In genomic region chr16:22428853-22429341, GRCm38 (mm10) we compare ENCODE assay signal across 8 mouse cellular contexts. TPM values are rescaled to one million over a fixed set of nuclear protein-coding genes. Genes with fewer than 3 reads are reported as not detected.
DNase-seq lines count a peak whose midpoint lies in the region; ATAC-seq and TF ChIP-seq lines count a peak whose summit lies in the region.

No protein-coding gene starts in this region.

- peak; percentile 92 for ATAC-seq in intestine, postnatal 0 days

- 2% methylated on average over 9 of the region's 9 CpGs for WGBS in embryonic facial prominence, embryonic 10.5 days
- WGBS in intestine, postnatal 0 days: 7% methylated on average over 9 of the region's 9 CpGs

- H3K4me1 ChIP-seq in embryonic facial prominence, embryonic 10.5 days: peaks cover 44% of the 10 kb centered on the region
- H3K4me1 ChIP-seq in intestine, postnatal 0 days (replicated peaks; ENCODE audit: control insufficient read depth, insufficient read depth, low read length): 0 out of 2 replicates have a peak, but pooled peaks cover 4% of the 10 kb centered on the region

- TF ChIP-seq CTCF in intestine, postnatal 0 days (IDR thresholded peaks at IDR 0.05; ENCODE audit: low read depth): peak; percentile 66

- peaks cover 37% of the 10 kb centered on the region for H3K36me3 ChIP-seq in embryonic facial prominence, embryonic 10.5 days (replicated peaks)
- no peaks in the 10 kb centered on the region for H3K36me3 ChIP-seq in intestine, postnatal 0 days (ENCODE audit: control insufficient read depth, insufficient read depth)

- peak; percentile 62 to 78 for DNase-seq in adrenal gland, postnatal 36 days
- peak; percentile 89 for DNase-seq in embryonic facial prominence, embryonic 10.5 days (ENCODE audit: low spot score)
- DNase-seq in heart, adult 11 months: peak; percentile 98
- peak; percentile 73 to 84 for DNase-seq in left cerebral cortex, adult 9 months (ENCODE audit: low spot score in 2 of 2)
- peak; percentile 89 for DNase-seq in lung, postnatal 36 days
- peak; percentile 68 to 80 for DNase-seq in right cerebral cortex, postnatal 36 days (ENCODE audit: low spot score in 2 of 2)
- no peak for DNase-seq in c-Kit-positive CD71-positive TER-119-positive erythroid progenitor cells, embryonic 14.5 days (ENCODE audit: low spot score)

- H3K9ac ChIP-seq in intestine, postnatal 0 days (ENCODE audit: low read depth, low read length): no peak overlapping the region

- no peaks in the 10 kb centered on the region for H3K9me3 ChIP-seq in embryonic facial prominence, embryonic 10.5 days
- no peaks in the 10 kb centered on the region for H3K9me3 ChIP-seq in intestine, postnatal 0 days (ENCODE audit: control insufficient read depth)

- peak overlapping the region; percentile 59 for H3K4me2 ChIP-seq in intestine, postnatal 0 days (replicated peaks; ENCODE audit: low read depth)

- H3K27ac ChIP-seq in embryonic facial prominence, embryonic 10.5 days (replicated peaks): peak overlapping the region; percentile 81
- H3K27ac ChIP-seq in intestine, postnatal 0 days (ENCODE audit: low read depth, low read length): no peak overlapping the region

- H3K27me3 ChIP-seq in embryonic facial prominence, embryonic 10.5 days (replicated peaks; ENCODE audit: low read depth, poor library complexity, severe bottlenecking): peaks cover 19% of the 10 kb centered on the region
- no peaks in the 10 kb centered on the region for H3K27me3 ChIP-seq in intestine, postnatal 0 days (replicated peaks; ENCODE audit: control insufficient read depth, insufficient read depth, low read length)

- H3K4me3 ChIP-seq in embryonic facial prominence, embryonic 10.5 days: peak overlapping the region; percentile 44
- H3K4me3 ChIP-seq in intestine, postnatal 0 days (ENCODE audit: low read depth, low read length): peak overlapping the region; percentile 6; the same call in 1 of the 2 replicates

RNA-seq across cellular contexts. Expression of gene Etv5, which starts 10.6 kb away (rescaled TPM):
- total RNA-seq in adrenal gland, postnatal 36 days (2021): 10 to 100 TPM; 29.7 to 33.3 TPM
- 56.2 and 56.7 TPM in 2 replicates for polyA plus RNA-seq in embryonic facial prominence, embryonic 10.5 days (2016; fragmentation: Nextera tagmentation; extraction: Ambion mirVana)
- polyA plus RNA-seq in intestine, postnatal 0 days (2015; fragmentation: Nextera tagmentation; extraction: Ambion mirVana): 5.4 and 5.7 TPM in 2 replicates
